Comparison of ENCODE assay signal across 15 mouse cellular contexts in genomic region chr8:128260836-128261235, GRCm38 (mm10).
"Had no signal": no experiment of that assay in that cellular context is flagged by ENCODE, and none has a peak within 500 bp of the region (broad histone marks: within the 10 kb centered on the region; RNA-seq: fewer than 3 reads in every experiment).

No protein-coding gene starts in this region.

- H3K4me3 ChIP-seq: liver, embryonic 13.5 days; neural tube, embryonic 12.5 days; neural tube, embryonic 15.5 days; stomach, embryonic 15.5 days had no signal

- H3K9me3 ChIP-seq: liver, embryonic 13.5 days; neural tube, embryonic 12.5 days; neural tube, embryonic 15.5 days; stomach, embryonic 15.5 days had no signal

- H3K27ac ChIP-seq: kidney, postnatal 0 days; liver, embryonic 13.5 days; neural tube, embryonic 12.5 days; neural tube, embryonic 15.5 days; stomach, embryonic 15.5 days had no signal

- H3K9ac ChIP-seq: liver, embryonic 13.5 days; neural tube, embryonic 12.5 days; neural tube, embryonic 15.5 days; stomach, embryonic 15.5 days had no signal

- H3K36me3 ChIP-seq: liver, embryonic 13.5 days; neural tube, embryonic 12.5 days; neural tube, embryonic 15.5 days; stomach, embryonic 15.5 days had no signal

- DNase-seq: kidney, postnatal 25 days; liver, embryonic 13.5 days; lung, adult 2 months; lung, postnatal 14 days; lung, postnatal 4 days; midbrain, embryonic 14.5 days; right cerebral cortex, adult 18-20 months; right cerebral cortex, postnatal 14 days; right cerebral cortex, postnatal 4 days; thymus, postnatal 25 days had no signal

- H3K4me2 ChIP-seq: liver, embryonic 13.5 days; midbrain, embryonic 11.5 days; neural tube, embryonic 12.5 days; neural tube, embryonic 15.5 days; stomach, embryonic 15.5 days had no signal

- H3K4me1 ChIP-seq: liver, embryonic 13.5 days had no signal

- H3K27me3 ChIP-seq: liver, embryonic 13.5 days; neural tube, embryonic 12.5 days; neural tube, embryonic 15.5 days; stomach, embryonic 15.5 days had no signal
